27 mouse cellular contexts compared by ENCODE assay signal in genomic region chr13:83551259-83551658, GRCm38 (mm10). TPM values are rescaled to one million over a fixed set of nuclear protein-coding genes. Genes with fewer than 3 reads are reported as not detected.
DNase-seq lines count a peak whose midpoint lies in the region; ATAC-seq and TF ChIP-seq lines count a peak whose summit lies in the region.
"Had no signal": no experiment of that assay in that cellular context is flagged by ENCODE, and none has a peak within 500 bp of the region (broad histone marks: within the 10 kb centered on the region; RNA-seq: fewer than 3 reads in every experiment).

No protein-coding gene starts in this region.

- TF ChIP-seq EP300 in liver, postnatal 0 days (IDR thresholded peaks at IDR 0.05; ENCODE audit: low read depth): no peak

- peaks cover 36% of the 10 kb centered on the region for H3K4me1 ChIP-seq in liver, embryonic 12.5 days
- H3K4me1 ChIP-seq in liver, postnatal 0 days (ENCODE audit: insufficient read depth): no peaks in the 10 kb centered on the region
- peaks cover 30% of the 10 kb centered on the region for H3K4me1 ChIP-seq in liver, embryonic 13.5 days (replicated peaks)
- peaks cover 5% of the 10 kb centered on the region; the same call in 1 of the 2 replicates for H3K4me1 ChIP-seq in liver, embryonic 15.5 days (replicated peaks)
- H3K4me1 ChIP-seq: embryonic facial prominence, embryonic 10.5 days; embryonic facial prominence, embryonic 13.5 days; forebrain, embryonic 12.5 days; forebrain, embryonic 15.5 days; hindbrain, embryonic 12.5 days; hindbrain, embryonic 15.5 days had no signal

- H3K36me3 ChIP-seq in liver, embryonic 12.5 days: no peaks in the 10 kb centered on the region
- no peaks in the 10 kb centered on the region for H3K36me3 ChIP-seq in liver, postnatal 0 days (replicated peaks; ENCODE audit: insufficient read depth, low read length)
- no peaks in the 10 kb centered on the region for H3K36me3 ChIP-seq in liver, embryonic 13.5 days
- no peaks in the 10 kb centered on the region for H3K36me3 ChIP-seq in liver, embryonic 15.5 days (replicated peaks)
- H3K36me3 ChIP-seq: embryonic facial prominence, embryonic 10.5 days; embryonic facial prominence, embryonic 13.5 days; forebrain, embryonic 12.5 days; forebrain, embryonic 15.5 days; G1E; heart, embryonic 10.5 days; heart, embryonic 13.5 days; hindbrain, embryonic 12.5 days; hindbrain, embryonic 15.5 days had no signal

- TF ChIP-seq CTCF in liver, postnatal 0 days (IDR thresholded peaks at IDR 0.05; ENCODE audit: low read depth): no peak

- ATAC-seq in liver, embryonic 12.5 days: peak; percentile 83
- no peak for ATAC-seq in liver, postnatal 0 days
- ATAC-seq in liver, embryonic 13.5 days (ENCODE audit: low read depth): peak; percentile 85
- ATAC-seq in liver, embryonic 15.5 days (ENCODE audit: insufficient read depth): peak; percentile 60; the same call in 1 of the 2 replicates
- ATAC-seq in megakaryocyte-erythroid progenitor cell, adult 5-6 weeks (replicated peaks; ENCODE audit: low FRiP score, low TSS enrichment, poor library complexity, severe bottlenecking): peak; percentile 58
- ATAC-seq: forebrain, embryonic 15.5 days; Patski had no signal

- H3K9me3 ChIP-seq in liver, embryonic 12.5 days (replicated peaks): no peaks in the 10 kb centered on the region
- H3K9me3 ChIP-seq in liver, postnatal 0 days (ENCODE audit: low read length): no peaks in the 10 kb centered on the region
- H3K9me3 ChIP-seq in liver, embryonic 13.5 days (replicated peaks): no peaks in the 10 kb centered on the region
- no peaks in the 10 kb centered on the region for H3K9me3 ChIP-seq in liver, embryonic 15.5 days (replicated peaks)
- H3K9me3 ChIP-seq: embryonic facial prominence, embryonic 10.5 days; embryonic facial prominence, embryonic 13.5 days; forebrain, embryonic 12.5 days; forebrain, embryonic 15.5 days; G1E; heart, embryonic 10.5 days; heart, embryonic 13.5 days; hindbrain, embryonic 12.5 days; hindbrain, embryonic 15.5 days had no signal

- no peak overlapping the region for H3K4me2 ChIP-seq in liver, embryonic 12.5 days
- H3K4me2 ChIP-seq in liver, postnatal 0 days (ENCODE audit: low read depth, low read length): no peak overlapping the region
- no peak overlapping the region for H3K4me2 ChIP-seq in liver, embryonic 13.5 days
- no peak overlapping the region for H3K4me2 ChIP-seq in liver, embryonic 15.5 days
- H3K4me2 ChIP-seq: embryonic facial prominence, embryonic 13.5 days; forebrain, embryonic 12.5 days; forebrain, embryonic 15.5 days; heart, embryonic 13.5 days; hindbrain, embryonic 12.5 days; hindbrain, embryonic 15.5 days had no signal

- no peak overlapping the region for H3K4me3 ChIP-seq in liver, embryonic 12.5 days
- no peak overlapping the region for H3K4me3 ChIP-seq in liver, postnatal 0 days (ENCODE audit: low read depth, low read length)
- H3K4me3 ChIP-seq in liver, embryonic 13.5 days (replicated peaks): no peak overlapping the region
- H3K4me3 ChIP-seq in liver, embryonic 15.5 days (replicated peaks): no peak overlapping the region
- H3K4me3 ChIP-seq: embryonic facial prominence, embryonic 10.5 days; embryonic facial prominence, embryonic 13.5 days; erythroblast, embryonic 14.5 days; forebrain, embryonic 12.5 days; forebrain, embryonic 15.5 days; heart, adult 2 months; heart, embryonic 10.5 days; heart, embryonic 13.5 days; hindbrain, embryonic 12.5 days; hindbrain, embryonic 15.5 days had no signal

- no peak overlapping the region for H3K9ac ChIP-seq in liver, embryonic 12.5 days
- H3K9ac ChIP-seq in liver, postnatal 0 days (replicated peaks): no peak overlapping the region
- H3K9ac ChIP-seq in liver, embryonic 13.5 days: no peak overlapping the region
- H3K9ac ChIP-seq in liver, embryonic 15.5 days: no peak overlapping the region
- H3K9ac ChIP-seq: embryonic facial prominence, embryonic 13.5 days; forebrain, embryonic 12.5 days; forebrain, embryonic 15.5 days; heart, embryonic 13.5 days; hindbrain, embryonic 12.5 days; hindbrain, embryonic 15.5 days had no signal

- no peaks in the 10 kb centered on the region for H3K27me3 ChIP-seq in liver, embryonic 12.5 days (replicated peaks)
- no peaks in the 10 kb centered on the region for H3K27me3 ChIP-seq in liver, postnatal 0 days (ENCODE audit: insufficient read depth, low read length)
- H3K27me3 ChIP-seq in liver, embryonic 13.5 days: no peaks in the 10 kb centered on the region
- no peaks in the 10 kb centered on the region for H3K27me3 ChIP-seq in liver, embryonic 15.5 days
- H3K27me3 ChIP-seq: embryonic facial prominence, embryonic 13.5 days; forebrain, embryonic 12.5 days; forebrain, embryonic 15.5 days; heart, embryonic 13.5 days; hindbrain, embryonic 12.5 days; hindbrain, embryonic 15.5 days had no signal

- H3K27ac ChIP-seq in liver, embryonic 12.5 days: no peak overlapping the region
- H3K27ac ChIP-seq in liver, postnatal 0 days (ENCODE audit: low read depth): no peak overlapping the region
- H3K27ac ChIP-seq in liver, embryonic 13.5 days: peak overlapping the region; percentile 58
- no peak overlapping the region for H3K27ac ChIP-seq in liver, embryonic 15.5 days (replicated peaks)
- H3K27ac ChIP-seq: embryonic facial prominence, embryonic 10.5 days; embryonic facial prominence, embryonic 13.5 days; forebrain, embryonic 12.5 days; forebrain, embryonic 15.5 days; heart, adult 2 months; heart, embryonic 10.5 days; heart, embryonic 13.5 days; hindbrain, embryonic 12.5 days; hindbrain, embryonic 15.5 days had no signal

- no peak for DNase-seq in liver, postnatal 0 days
- no peak for DNase-seq in liver, embryonic 13.5 days
- no peak for DNase-seq in adrenal gland, postnatal 14 days
- no peak for DNase-seq in right cerebral cortex, postnatal 4 days
- DNase-seq: adrenal gland, postnatal 10 days; cerebellum, adult 11 months; cerebellum, adult 8-10 months; cerebellum, postnatal 10 days; cerebellum, postnatal 36 days; embryo, embryonic 11 days; gastrocnemius, postnatal 25 days; heart, adult 2 months; heart, postnatal 14 days had no signal

RNA-seq across cellular contexts. Expression of gene Mef2c, which starts 47.4 kb away (rescaled TPM):
- polyA plus RNA-seq in liver, embryonic 12.5 days (2016; fragmentation: Nextera tagmentation; extraction: Ambion mirVana): 29.9 and 32.3 TPM in 2 replicates
- polyA plus RNA-seq in liver, postnatal 0 days (2015; fragmentation: Nextera tagmentation; extraction: Ambion mirVana): 13.5 and 14.0 TPM in 2 replicates
- polyA plus RNA-seq in liver, embryonic 13.5 days (2015; fragmentation: Nextera tagmentation; extraction: Ambion mirVana): 15.4 and 21.7 TPM in 2 replicates
- polyA plus RNA-seq in liver, embryonic 15.5 days (2015; fragmentation: Nextera tagmentation; extraction: Ambion mirVana): 9.8 and 12.0 TPM in 2 replicates
- total RNA-seq in megakaryocyte-erythroid progenitor cell, adult 5-6 weeks (2014; fragmentation: Nextera tagmentation): 29.5 and 36.6 TPM in 2 replicates
- 60.0 and 141 TPM in 2 replicates for total RNA-seq in megakaryocyte-erythroid progenitor cell, adult 5-6 weeks (2017)
- 43.2 and 53.7 TPM in 2 replicates for total RNA-seq in adrenal gland, postnatal 14 days (2021)
- polyA plus RNA-seq: G1E, Patski had no signal
